15 mouse cellular contexts compared by ENCODE assay signal in genomic region chr2:28566545-28566944, GRCm38 (mm10). TPM values are rescaled to one million over a fixed set of nuclear protein-coding genes. Genes with fewer than 3 reads are reported as not detected.
DNase-seq lines count a peak whose midpoint lies in the region; ATAC-seq and TF ChIP-seq lines count a peak whose summit lies in the region.
"Had no signal": no experiment of that assay in that cellular context is flagged by ENCODE, and none has a peak within 500 bp of the region (broad histone marks: within the 10 kb centered on the region; RNA-seq: fewer than 3 reads in every experiment).

No protein-coding gene starts in this region.

- TF ChIP-seq POLR2A in liver, adult 2 months (IDR thresholded peaks at IDR 0.05; ENCODE audit: extremely low read depth, insufficient read depth, low read length) = no peak

- no peak for TF ChIP-seq CTCF in liver, adult 2 months (IDR thresholded peaks at IDR 0.05; ENCODE audit: low read depth, low read length)
- no peak for TF ChIP-seq CTCF in liver, postnatal 0 days (IDR thresholded peaks at IDR 0.05; ENCODE audit: low read depth)

- TF ChIP-seq EP300 in liver, postnatal 0 days (IDR thresholded peaks at IDR 0.05; ENCODE audit: low read depth) = no peak

- peaks cover 2% of the 10 kb centered on the region; the same call in 1 of the 2 replicates for H3K27me3 ChIP-seq in heart, embryonic 10.5 days (ENCODE audit: insufficient read depth, poor library complexity, severe bottlenecking)
- no peaks in the 10 kb centered on the region for H3K27me3 ChIP-seq in heart, embryonic 12.5 days (replicated peaks)
- H3K27me3 ChIP-seq in liver, adult 2 months (ENCODE audit: control insufficient read depth, insufficient read depth, low read length) = no peaks in the 10 kb centered on the region
- no peaks in the 10 kb centered on the region for H3K27me3 ChIP-seq in liver, postnatal 0 days (ENCODE audit: insufficient read depth, low read length)
- no peaks in the 10 kb centered on the region for H3K27me3 ChIP-seq in embryonic facial prominence, embryonic 14.5 days (replicated peaks; ENCODE audit: control insufficient read depth, insufficient read depth, low read length)
- no peaks in the 10 kb centered on the region for H3K27me3 ChIP-seq in forebrain, embryonic 12.5 days
- H3K27me3 ChIP-seq: liver, embryonic 15.5 days; neural tube, embryonic 12.5 days had no signal

- no peak overlapping the region for H3K9ac ChIP-seq in heart, embryonic 12.5 days
- no peak overlapping the region for H3K9ac ChIP-seq in liver, adult 2 months (ENCODE audit: low read depth, low read length)
- no peak overlapping the region for H3K9ac ChIP-seq in liver, postnatal 0 days (replicated peaks)
- H3K9ac ChIP-seq in embryonic facial prominence, embryonic 14.5 days (ENCODE audit: low read depth, low read length) = no peak overlapping the region
- no peak overlapping the region for H3K9ac ChIP-seq in forebrain, embryonic 12.5 days
- H3K9ac ChIP-seq: liver, embryonic 15.5 days; neural tube, embryonic 12.5 days had no signal

- H3K4me2 ChIP-seq in heart, embryonic 12.5 days = no peak overlapping the region
- H3K4me2 ChIP-seq in liver, postnatal 0 days (ENCODE audit: low read depth, low read length) = no peak overlapping the region
- no peak overlapping the region for H3K4me2 ChIP-seq in embryonic facial prominence, embryonic 14.5 days (ENCODE audit: low read depth, low read length)
- no peak overlapping the region for H3K4me2 ChIP-seq in forebrain, embryonic 12.5 days
- H3K4me2 ChIP-seq: liver, embryonic 15.5 days; neural tube, embryonic 12.5 days had no signal

- DNase-seq in heart, embryonic 10.5 days (ENCODE audit: low spot score) = no peak
- DNase-seq in liver, adult 2 months (ENCODE audit: extremely low read depth, low read depth, low spot score) = peak; percentile 8
- DNase-seq in liver, postnatal 0 days = no peak
- peak; percentile 30 for DNase-seq in embryonic facial prominence, embryonic 14.5 days (ENCODE audit: low spot score)
- peak; percentile 29 to 51 for DNase-seq in kidney, adult 8-10 months
- DNase-seq in ovary, postnatal 36 days (ENCODE audit: low spot score) = no peak
- DNase-seq: cerebellum, postnatal 14 days had no signal

- WGBS in heart, embryonic 10.5 days = 67% methylated on average over 5 of the region's 5 CpGs
- 62% methylated on average over 5 of the region's 5 CpGs for WGBS in heart, embryonic 12.5 days
- WGBS in liver, adult 2 months = 66% methylated on average over 5 of the region's 5 CpGs
- WGBS in liver, postnatal 0 days (ENCODE audit: insufficient replicate concordance) = 63% methylated on average over 5 of the region's 5 CpGs
- 24% methylated on average over 5 of the region's 5 CpGs for WGBS in embryonic facial prominence, embryonic 14.5 days
- WGBS in forebrain, embryonic 12.5 days = 82% methylated on average over 5 of the region's 5 CpGs

- H3K9me3 ChIP-seq in heart, embryonic 10.5 days = no peaks in the 10 kb centered on the region
- no peaks in the 10 kb centered on the region for H3K9me3 ChIP-seq in heart, embryonic 12.5 days (replicated peaks)
- H3K9me3 ChIP-seq in liver, postnatal 0 days (ENCODE audit: low read length) = no peaks in the 10 kb centered on the region
- H3K9me3 ChIP-seq in embryonic facial prominence, embryonic 14.5 days (ENCODE audit: control insufficient read depth, low read length) = no peaks in the 10 kb centered on the region
- no peaks in the 10 kb centered on the region for H3K9me3 ChIP-seq in forebrain, embryonic 12.5 days
- H3K9me3 ChIP-seq: liver, embryonic 15.5 days; midbrain, embryonic 10.5 days; neural tube, embryonic 12.5 days had no signal

- H3K27ac ChIP-seq in heart, embryonic 10.5 days = peak overlapping the region; percentile 42; the same call in 1 of the 2 replicates
- H3K27ac ChIP-seq in heart, embryonic 12.5 days (ENCODE audit: poor library complexity, severe bottlenecking) = no peak overlapping the region
- H3K27ac ChIP-seq in liver, adult 2 months (replicated peaks; ENCODE audit: insufficient read depth, low read depth, low read length) = no peak overlapping the region
- H3K27ac ChIP-seq in liver, postnatal 0 days (ENCODE audit: low read depth) = no peak overlapping the region
- H3K27ac ChIP-seq in embryonic facial prominence, embryonic 14.5 days (replicated peaks; ENCODE audit: low read depth, low read length) = 0 out of 2 replicates have a peak overlapping the region, but pooled peaks have one; percentile 44
- no peak overlapping the region for H3K27ac ChIP-seq in forebrain, embryonic 12.5 days
- H3K27ac ChIP-seq: liver, embryonic 15.5 days; midbrain, embryonic 10.5 days; neural tube, embryonic 12.5 days had no signal

- H3K36me3 ChIP-seq in heart, embryonic 10.5 days = peaks cover 66% of the 10 kb centered on the region
- H3K36me3 ChIP-seq in heart, embryonic 12.5 days = peaks cover 65% of the 10 kb centered on the region
- H3K36me3 ChIP-seq in liver, adult 2 months (ENCODE audit: control insufficient read depth, insufficient read depth, low read length) = peaks cover 8% of the 10 kb centered on the region
- peaks cover 34% of the 10 kb centered on the region for H3K36me3 ChIP-seq in liver, postnatal 0 days (replicated peaks; ENCODE audit: insufficient read depth, low read length)
- H3K36me3 ChIP-seq in embryonic facial prominence, embryonic 14.5 days (ENCODE audit: control insufficient read depth, insufficient read depth, low read length) = peaks cover 59% of the 10 kb centered on the region
- H3K36me3 ChIP-seq in forebrain, embryonic 12.5 days (replicated peaks) = peaks cover 65% of the 10 kb centered on the region

- no peaks in the 10 kb centered on the region for H3K4me1 ChIP-seq in heart, embryonic 10.5 days
- no peaks in the 10 kb centered on the region for H3K4me1 ChIP-seq in heart, embryonic 12.5 days (replicated peaks)
- H3K4me1 ChIP-seq in liver, adult 2 months (ENCODE audit: control insufficient read depth, insufficient read depth, low read length) = 0 out of 2 replicates have a peak, but pooled peaks cover 3% of the 10 kb centered on the region
- no peaks in the 10 kb centered on the region for H3K4me1 ChIP-seq in liver, postnatal 0 days (ENCODE audit: insufficient read depth)
- H3K4me1 ChIP-seq in embryonic facial prominence, embryonic 14.5 days (ENCODE audit: control insufficient read depth, insufficient read depth, low read length) = no peaks in the 10 kb centered on the region
- no peaks in the 10 kb centered on the region for H3K4me1 ChIP-seq in forebrain, embryonic 12.5 days
- H3K4me1 ChIP-seq: liver, embryonic 15.5 days; midbrain, embryonic 10.5 days; neural tube, embryonic 12.5 days had no signal

- H3K79me2 ChIP-seq in liver, adult 2 months (ENCODE audit: control insufficient read depth, insufficient read depth, low read length) = no peaks in the 10 kb centered on the region

- no peak for ATAC-seq in heart, embryonic 12.5 days (ENCODE audit: insufficient number of reproducible peaks, low FRiP score)
- ATAC-seq in liver, postnatal 0 days = no peak
- no peak for ATAC-seq in embryonic facial prominence, embryonic 14.5 days (ENCODE audit: low read depth)
- ATAC-seq in forebrain, embryonic 12.5 days (ENCODE audit: low FRiP score) = no peak

- no peak overlapping the region for H3K4me3 ChIP-seq in heart, embryonic 10.5 days
- H3K4me3 ChIP-seq in heart, embryonic 12.5 days = no peak overlapping the region
- no peak overlapping the region for H3K4me3 ChIP-seq in liver, adult 2 months (ENCODE audit: insufficient read depth, low read depth, low read length)
- H3K4me3 ChIP-seq in liver, postnatal 0 days (ENCODE audit: low read depth, low read length) = no peak overlapping the region
- no peak overlapping the region for H3K4me3 ChIP-seq in embryonic facial prominence, embryonic 14.5 days (ENCODE audit: low read depth, low read length)
- H3K4me3 ChIP-seq in forebrain, embryonic 12.5 days (replicated peaks) = no peak overlapping the region
- H3K4me3 ChIP-seq: liver, embryonic 15.5 days; midbrain, embryonic 10.5 days; neural tube, embryonic 12.5 days had no signal

RNA-seq across cellular contexts. Expression of gene Cel, which starts 3.3 kb away (rescaled TPM):
- polyA plus RNA-seq in heart, embryonic 10.5 days (2016; fragmentation: Nextera tagmentation; extraction: Ambion mirVana) = not detected in 2 replicates
- not detected in 2 replicates for polyA plus RNA-seq in heart, embryonic 12.5 days (2016; fragmentation: Nextera tagmentation; extraction: Ambion mirVana)
- 19.2 and 70.5 TPM in 2 replicates for total RNA-seq in liver, adult 2 months (2014; rRNA removed)
- polyA plus RNA-seq in liver, adult 2 months (2012; rRNA removed) = 0.11 and 0.37 TPM in 2 replicates
- polyA plus RNA-seq in liver, postnatal 0 days (2015; fragmentation: Nextera tagmentation; extraction: Ambion mirVana) = 4.7 TPM in 1 of 2 replicates, not detected in the other
- not detected in 2 replicates for polyA plus RNA-seq in embryonic facial prominence, embryonic 14.5 days (2014; fragmentation: Nextera tagmentation; extraction: Ambion mirVana)
- not detected in 2 replicates for polyA plus RNA-seq in forebrain, embryonic 12.5 days (2016; fragmentation: Nextera tagmentation; extraction: Ambion mirVana)
- total RNA-seq: layer of hippocampus, adult 18-20 months; left cerebral cortex, postnatal 25 days had no signal
- polyA plus RNA-seq: heart, embryonic 14.5 days; midbrain, embryonic 10.5 days; neural tube, embryonic 12.5 days had no signal

RNA-seq across cellular contexts. Expression of gene Gtf3c5, which starts 17.0 kb away (rescaled TPM):
- polyA plus RNA-seq in heart, embryonic 10.5 days (2016; fragmentation: Nextera tagmentation; extraction: Ambion mirVana) = 37.0 and 45.2 TPM in 2 replicates
- polyA plus RNA-seq in heart, embryonic 12.5 days (2016; fragmentation: Nextera tagmentation; extraction: Ambion mirVana) = 32.5 and 34.2 TPM in 2 replicates
- 2.9 and 3.1 TPM in 2 replicates for total RNA-seq in liver, adult 2 months (2014; rRNA removed)
- 7.8 and 9.0 TPM in 2 replicates for polyA plus RNA-seq in liver, adult 2 months (2012; rRNA removed)
- 4.5 and 5.8 TPM in 2 replicates for polyA plus RNA-seq in liver, postnatal 0 days (2015; fragmentation: Nextera tagmentation; extraction: Ambion mirVana)
- 23.7 and 27.9 TPM in 2 replicates for polyA plus RNA-seq in embryonic facial prominence, embryonic 14.5 days (2014; fragmentation: Nextera tagmentation; extraction: Ambion mirVana)
- polyA plus RNA-seq in forebrain, embryonic 12.5 days (2016; fragmentation: Nextera tagmentation; extraction: Ambion mirVana) = 46.9 and 50.9 TPM in 2 replicates

RNA-seq across cellular contexts. Expression of gene Ralgds, which starts 53.6 kb away (rescaled TPM):
- polyA plus RNA-seq in heart, embryonic 10.5 days (2016; fragmentation: Nextera tagmentation; extraction: Ambion mirVana) = 11.6 and 20.5 TPM in 2 replicates
- polyA plus RNA-seq in heart, embryonic 12.5 days (2016; fragmentation: Nextera tagmentation; extraction: Ambion mirVana) = 21.1 and 22.1 TPM in 2 replicates
- 1.1 and 1.7 TPM in 2 replicates for total RNA-seq in liver, adult 2 months (2014; rRNA removed)
- 1.5 and 3.0 TPM in 2 replicates for polyA plus RNA-seq in liver, adult 2 months (2012; rRNA removed)
- polyA plus RNA-seq in liver, postnatal 0 days (2015; fragmentation: Nextera tagmentation; extraction: Ambion mirVana) = 1.8 TPM in 2 replicates
- polyA plus RNA-seq in embryonic facial prominence, embryonic 14.5 days (2014; fragmentation: Nextera tagmentation; extraction: Ambion mirVana) = 59.3 and 67.5 TPM in 2 replicates
- polyA plus RNA-seq in forebrain, embryonic 12.5 days (2016; fragmentation: Nextera tagmentation; extraction: Ambion mirVana) = 55.2 and 62.6 TPM in 2 replicates

RNA-seq across cellular contexts. Expression of gene Gfi1b, which starts 55.2 kb away (rescaled TPM):
- 11.0 and 12.2 TPM in 2 replicates for polyA plus RNA-seq in heart, embryonic 10.5 days (2016; fragmentation: Nextera tagmentation; extraction: Ambion mirVana)
- 3.9 and 5.6 TPM in 2 replicates for polyA plus RNA-seq in heart, embryonic 12.5 days (2016; fragmentation: Nextera tagmentation; extraction: Ambion mirVana)
- total RNA-seq in liver, adult 2 months (2014; rRNA removed) = not detected in 2 replicates
- polyA plus RNA-seq in liver, adult 2 months (2012; rRNA removed) = not detected in 2 replicates
- 48.9 and 52.2 TPM in 2 replicates for polyA plus RNA-seq in liver, postnatal 0 days (2015; fragmentation: Nextera tagmentation; extraction: Ambion mirVana)
- polyA plus RNA-seq in embryonic facial prominence, embryonic 14.5 days (2014; fragmentation: Nextera tagmentation; extraction: Ambion mirVana) = 0.13 and 0.55 TPM in 2 replicates
- 0.77 and 2.0 TPM in 2 replicates for polyA plus RNA-seq in forebrain, embryonic 12.5 days (2016; fragmentation: Nextera tagmentation; extraction: Ambion mirVana)
- total RNA-seq: layer of hippocampus, adult 18-20 months; left cerebral cortex, postnatal 25 days had no signal

Comparison
In these comparisons a context has a peak if more than half of its experiments do, and no peak if none do; other contexts are left out.
1. DNase-seq: peak in liver, adult 2 months (single experiment), embryonic facial prominence, embryonic 14.5 days (single experiment) and kidney, adult 8-10 months (2 of 2); none in heart, embryonic 10.5 days (single experiment), liver, postnatal 0 days (single experiment) and ovary, postnatal 36 days (single experiment).
2. H3K27ac ChIP-seq: peak in heart, embryonic 10.5 days (single experiment) and embryonic facial prominence, embryonic 14.5 days (single experiment); none in heart, embryonic 12.5 days (single experiment), liver, adult 2 months (single experiment), liver, postnatal 0 days (single experiment) and forebrain, embryonic 12.5 days (single experiment).